In genomic region chr5:75260247-75260646, GRCm38 (mm10) we compare ENCODE assay signal across 17 mouse cellular contexts.
DNase-seq lines count a peak whose midpoint lies in the region; ATAC-seq lines count a peak whose summit lies in the region.
"Had no signal": no experiment of that assay in that cellular context is flagged by ENCODE, and none has a peak within 500 bp of the region (broad histone marks: within the 10 kb centered on the region; RNA-seq: fewer than 3 reads in every experiment).

No protein-coding gene starts in this region.

- no peak overlapping the region for H3K27ac ChIP-seq in heart, embryonic 15.5 days
- peak overlapping the region; percentile 62 for H3K27ac ChIP-seq in lung, embryonic 16.5 days (ENCODE audit: low read length)
- H3K27ac ChIP-seq in hindbrain, embryonic 13.5 days: no peak overlapping the region
- H3K27ac ChIP-seq: kidney, embryonic 15.5 days; liver, embryonic 14.5 days; midbrain, embryonic 13.5 days had no signal

- H3K27me3 ChIP-seq in heart, embryonic 15.5 days: no peaks in the 10 kb centered on the region
- H3K27me3 ChIP-seq in lung, embryonic 16.5 days (ENCODE audit: control insufficient read depth, insufficient read depth, low read depth, low read length): no peaks in the 10 kb centered on the region
- H3K27me3 ChIP-seq in hindbrain, embryonic 13.5 days: no peaks in the 10 kb centered on the region
- H3K27me3 ChIP-seq: kidney, embryonic 15.5 days; midbrain, embryonic 13.5 days had no signal

- no peak overlapping the region for H3K4me3 ChIP-seq in heart, embryonic 15.5 days
- H3K4me3 ChIP-seq in lung, embryonic 16.5 days (ENCODE audit: low read length): no peak overlapping the region
- no peak overlapping the region for H3K4me3 ChIP-seq in hindbrain, embryonic 13.5 days
- H3K4me3 ChIP-seq: erythroblast, embryonic 14.5 days; kidney, embryonic 15.5 days; midbrain, embryonic 13.5 days had no signal

- H3K9ac ChIP-seq in heart, embryonic 15.5 days: no peak overlapping the region
- H3K9ac ChIP-seq in lung, embryonic 16.5 days (ENCODE audit: low read length): no peak overlapping the region
- no peak overlapping the region for H3K9ac ChIP-seq in hindbrain, embryonic 13.5 days
- H3K9ac ChIP-seq: kidney, embryonic 15.5 days; liver, embryonic 14.5 days; midbrain, embryonic 13.5 days had no signal

- no peaks in the 10 kb centered on the region for H3K9me3 ChIP-seq in heart, embryonic 15.5 days (replicated peaks)
- H3K9me3 ChIP-seq in lung, embryonic 16.5 days (ENCODE audit: control insufficient read depth, low read length): no peaks in the 10 kb centered on the region
- no peaks in the 10 kb centered on the region for H3K9me3 ChIP-seq in hindbrain, embryonic 13.5 days
- H3K9me3 ChIP-seq: G1E; kidney, embryonic 15.5 days; midbrain, embryonic 13.5 days had no signal

- WGBS in heart, embryonic 15.5 days: 48% methylated on average over 10 of the region's 10 CpGs
- 55% methylated on average over 10 of the region's 10 CpGs for WGBS in lung, embryonic 16.5 days
- 89% methylated on average over 10 of the region's 10 CpGs for WGBS in hindbrain, embryonic 13.5 days

- intact Hi-C loops in gastrocnemius, postnatal 36 days (cut with DNase I): no loop called here

- ATAC-seq in heart, embryonic 15.5 days (replicated peaks; ENCODE audit: insufficient number of reproducible peaks, insufficient read depth, low FRiP score, low read depth): no peak
- peak; percentile 79 for ATAC-seq in lung, embryonic 16.5 days (ENCODE audit: low read depth)
- ATAC-seq in hindbrain, embryonic 13.5 days (ENCODE audit: low FRiP score): no peak
- ATAC-seq: hindbrain, embryonic 16.5 days; midbrain, embryonic 13.5 days had no signal

- no peak for DNase-seq in heart, adult 9 months (ENCODE audit: low spot score in 2 of 2)
- peak; percentile 36 to 43 for DNase-seq in left cerebral cortex, adult 18-20 months (ENCODE audit: low spot score in 2 of 2)
- DNase-seq in right cerebral cortex, postnatal 25 days: peak; percentile 67
- no peak for DNase-seq in adrenal gland, adult 18-20 months (ENCODE audit: low spot score in 2 of 2)
- DNase-seq in gastrocnemius, postnatal 36 days: no peak
- DNase-seq: cerebellum, adult 8-10 months; embryo, embryonic 11 days; thymus, postnatal 4 days had no signal

- H3K4me2 ChIP-seq in heart, embryonic 15.5 days: peak overlapping the region; percentile 33; the same call in 1 of the 2 replicates
- H3K4me2 ChIP-seq in lung, embryonic 16.5 days (ENCODE audit: low read depth, low read length): no peak overlapping the region
- no peak overlapping the region for H3K4me2 ChIP-seq in hindbrain, embryonic 13.5 days
- H3K4me2 ChIP-seq: kidney, embryonic 15.5 days; midbrain, embryonic 13.5 days had no signal

- 0 out of 2 replicates have a peak, but pooled peaks cover 4% of the 10 kb centered on the region for H3K4me1 ChIP-seq in heart, embryonic 15.5 days (replicated peaks)
- H3K4me1 ChIP-seq in lung, embryonic 16.5 days (replicated peaks; ENCODE audit: control insufficient read depth, insufficient read depth, low read length): no peaks in the 10 kb centered on the region
- H3K4me1 ChIP-seq in hindbrain, embryonic 13.5 days (replicated peaks): no peaks in the 10 kb centered on the region
- H3K4me1 ChIP-seq: kidney, embryonic 15.5 days; midbrain, embryonic 13.5 days had no signal

- H3K36me3 ChIP-seq in heart, embryonic 15.5 days: no peaks in the 10 kb centered on the region
- no peaks in the 10 kb centered on the region for H3K36me3 ChIP-seq in lung, embryonic 16.5 days (ENCODE audit: control insufficient read depth, insufficient read depth, low read length)
- no peaks in the 10 kb centered on the region for H3K36me3 ChIP-seq in hindbrain, embryonic 13.5 days
- H3K36me3 ChIP-seq: G1E; kidney, embryonic 15.5 days; midbrain, embryonic 13.5 days had no signal

Comparison
In these comparisons a context has a peak if more than half of its experiments do, and no peak if none do; other contexts are left out.
1. DNase-seq: peak in left cerebral cortex, adult 18-20 months (2 of 2) and right cerebral cortex, postnatal 25 days (single experiment); none in heart, adult 9 months (0 of 2), adrenal gland, adult 18-20 months (0 of 2) and gastrocnemius, postnatal 36 days (0 of 2).